Mouse (Mus musculus) cortical plate, adult 2 months (tissue): ENCODE results near the gene Tac2.

Source experiments
- CTCF ChIP-seq: fragments of 200-500 bp; IDR thresholded peaks from 2 replicates; pipeline ENCODE4 v1.5.1; 2011; ENCODE audit warnings: mild to moderate bottlenecking, control low read depth, low read length; ENCODE audit not compliant: insufficient read depth; ENCODE audit errors: extremely low read depth
- POLR2A ChIP-seq: fragments of 200-500 bp; IDR thresholded peaks from 2 replicates; pipeline ENCODE4 v1.6.1; 2011; ENCODE audit warnings: mild to moderate bottlenecking, low read length, control low read depth; ENCODE audit not compliant: insufficient read depth; ENCODE audit errors: extremely low read depth

GRCm38 (mm10) chr10:127682886-127683285 is 41.4 kb upstream of the Tac2 start:
- TF ChIP-seq CTCF (no peak), POLR2A (no peak)
